Mouse (Mus musculus): ENCODE results near the gene Lrp8.

Gene Lrp8

GRCm38 (mm10) chr4:107923803-107924194, 121.7 kb downstream of the Lrp8 start:
- no peak for DNase-seq
